Mouse (Mus musculus): ENCODE measurements at regions not wholly inside any gene's neighbourhood (a gene's known extent, or its start where the extent isn't known, plus 50 kb on each side); places are given as distances from the start of the nearest gene placed in this dataset.

GRCm38 (mm10) chr12:98039677-98040076, 219.6 kb downstream of the Galc start:
- DNase-seq = no peak

DNA sequence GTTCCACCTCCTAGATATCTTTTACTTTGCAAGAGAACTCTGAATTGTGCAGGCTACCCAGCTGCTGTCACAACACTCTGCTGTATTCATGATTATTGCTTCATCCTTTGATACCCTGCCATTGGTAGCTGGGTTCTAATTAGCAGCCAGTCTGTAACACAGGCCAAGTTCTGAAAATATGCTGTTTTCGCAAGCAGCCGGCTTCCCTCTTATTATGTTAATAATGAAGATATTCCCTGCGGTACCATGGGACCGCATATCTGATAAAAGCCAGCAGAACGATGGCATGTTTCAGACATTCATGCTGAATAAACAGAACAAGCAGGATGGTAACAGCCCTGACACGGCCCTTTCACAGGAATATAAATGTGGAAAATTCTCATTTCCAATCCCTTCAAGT, 235.6 kb downstream of the Galc start:
- no peak for DNase-seq

GRCm38 (mm10) chr12:98014607-98015278, 244.5 kb downstream of the Galc start:
- DNase-seq = no peak

DNA sequence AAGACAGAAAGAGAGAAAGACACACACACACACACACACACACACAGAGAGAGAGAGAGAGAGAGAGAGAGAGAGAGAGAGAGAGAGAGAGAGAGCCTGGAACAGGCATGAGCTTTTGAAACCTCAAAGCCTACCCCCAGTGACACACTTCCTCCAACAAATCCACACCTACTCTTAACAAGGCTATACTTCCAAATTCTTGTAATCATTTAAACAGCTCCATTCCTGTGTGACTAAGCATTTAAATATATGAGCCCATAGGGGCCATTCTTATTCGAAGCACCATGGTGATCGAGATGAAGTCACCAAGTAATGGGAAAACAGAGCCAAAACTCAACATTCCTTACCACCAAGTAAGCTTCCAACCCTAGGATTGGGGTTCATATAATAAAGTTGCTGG, 250.1 kb downstream of the Galc start:
- no peak for DNase-seq

DNA sequence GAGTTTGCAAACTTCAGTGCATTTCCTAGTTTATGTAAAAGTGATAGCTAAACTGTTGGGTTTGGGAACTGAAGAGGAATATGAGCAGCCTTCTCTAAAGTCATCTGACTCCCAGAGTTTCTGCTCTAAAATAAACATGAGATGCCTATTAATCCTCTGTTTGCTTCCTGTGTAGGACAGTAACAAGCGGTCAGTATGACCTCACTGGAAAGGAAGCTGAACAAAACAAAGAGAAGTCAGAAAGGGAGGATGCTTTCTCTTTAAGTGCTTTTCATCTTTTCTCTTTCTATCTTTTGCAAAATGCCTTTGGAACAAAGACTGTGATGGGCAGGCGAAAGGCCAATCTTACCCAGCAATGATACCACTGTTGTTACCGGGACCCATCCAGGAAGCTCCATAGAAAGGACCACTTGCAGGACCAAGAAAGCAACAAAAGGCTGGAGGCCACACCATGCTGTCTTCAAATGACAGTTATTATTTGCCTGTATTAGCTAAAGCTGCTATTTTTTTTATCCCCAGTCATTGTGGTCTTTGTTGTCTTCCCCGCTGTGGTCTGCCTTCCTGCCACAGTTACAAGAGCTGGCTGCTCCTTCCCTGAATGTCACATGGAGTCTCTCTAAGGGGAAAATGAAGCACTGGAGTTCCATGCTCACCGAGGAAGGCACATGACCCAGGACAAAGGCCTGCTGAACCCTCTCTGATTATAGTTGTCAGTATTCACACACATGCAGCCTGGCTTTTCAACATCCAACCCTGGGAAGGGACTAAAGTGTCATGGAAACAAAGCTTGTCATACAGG, 253.4 kb downstream of the Galc start:
- DNase-seq = no peak

- DNase-seq = no peak
Measured at GRCm38 (mm10) chr12:98002217-98002616, 257.0 kb downstream of the Galc start.

DNA sequence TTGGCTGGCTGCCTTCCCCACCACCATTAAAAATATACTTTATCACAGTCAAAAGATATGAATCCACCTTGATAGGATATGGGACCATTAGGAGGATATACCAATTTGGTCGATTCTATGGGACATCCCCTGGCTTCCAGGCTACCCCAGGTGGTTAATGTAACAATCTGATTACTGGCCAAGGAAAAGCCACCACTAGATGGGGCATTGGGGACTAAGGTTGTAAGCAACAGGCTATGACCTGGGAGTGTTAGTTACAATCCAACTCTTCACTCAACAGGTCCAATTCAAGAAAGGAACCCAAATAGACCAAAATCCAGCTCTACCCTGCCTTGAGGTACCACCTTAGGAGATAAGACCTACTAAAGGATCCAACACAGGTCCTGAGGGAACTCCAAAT, 264.4 kb downstream of the Galc start:
- no peak for DNase-seq

- no peak for DNase-seq
Measured at GRCm38 (mm10) chr12:97993937-97994336, 265.3 kb downstream of the Galc start.

DNA sequence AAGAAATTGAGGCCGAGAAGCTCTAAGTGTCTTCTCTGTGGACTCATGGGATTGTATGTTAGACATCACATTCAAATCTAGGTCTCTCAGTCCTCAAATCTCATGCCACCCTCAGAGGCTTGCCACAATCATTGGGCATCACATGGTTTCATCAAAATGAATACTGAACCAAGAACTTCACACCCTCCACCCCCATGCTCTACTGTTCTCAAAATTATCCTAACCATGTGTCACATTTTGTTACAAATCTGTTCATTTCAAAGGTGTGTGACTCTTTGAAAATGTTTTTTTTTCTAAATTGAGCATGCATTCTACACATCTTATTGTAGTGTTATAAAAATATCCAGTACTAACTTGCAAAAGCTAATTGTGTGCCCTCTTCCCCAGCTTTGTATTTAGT, 275.9 kb downstream of the Galc start:
- DNase-seq = no peak

- no peak for DNase-seq
Measured at GRCm38 (mm10) chr12:97978668-97979067, 280.6 kb downstream of the Galc start.

DNA sequence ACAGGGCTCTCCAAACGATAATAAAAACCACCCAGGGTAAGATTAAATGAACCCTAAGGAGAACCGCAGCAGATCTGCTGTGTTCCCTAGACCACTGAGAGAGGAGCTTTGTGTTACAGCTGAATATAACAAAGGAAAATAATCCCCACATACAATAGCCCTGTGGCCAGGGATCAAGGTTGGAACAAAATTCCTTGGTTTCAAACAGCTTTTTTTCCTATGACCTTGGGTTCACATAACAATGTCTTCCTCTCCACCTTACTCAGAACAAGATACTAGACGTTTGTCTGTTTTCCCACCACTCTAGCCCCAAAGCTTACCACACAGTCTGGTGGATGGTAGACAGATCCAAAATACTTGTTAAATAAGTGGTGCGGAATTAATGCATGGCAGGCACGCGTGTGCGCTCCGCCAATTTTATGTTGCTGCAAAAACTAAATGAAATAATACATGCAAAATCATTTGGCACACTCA, 281.0 kb downstream of the Galc start:
- no peak for DNase-seq

- DNase-seq = no peak
Measured at GRCm38 (mm10) chr12:97977633-97978032, 281.6 kb downstream of the Galc start.

DNA sequence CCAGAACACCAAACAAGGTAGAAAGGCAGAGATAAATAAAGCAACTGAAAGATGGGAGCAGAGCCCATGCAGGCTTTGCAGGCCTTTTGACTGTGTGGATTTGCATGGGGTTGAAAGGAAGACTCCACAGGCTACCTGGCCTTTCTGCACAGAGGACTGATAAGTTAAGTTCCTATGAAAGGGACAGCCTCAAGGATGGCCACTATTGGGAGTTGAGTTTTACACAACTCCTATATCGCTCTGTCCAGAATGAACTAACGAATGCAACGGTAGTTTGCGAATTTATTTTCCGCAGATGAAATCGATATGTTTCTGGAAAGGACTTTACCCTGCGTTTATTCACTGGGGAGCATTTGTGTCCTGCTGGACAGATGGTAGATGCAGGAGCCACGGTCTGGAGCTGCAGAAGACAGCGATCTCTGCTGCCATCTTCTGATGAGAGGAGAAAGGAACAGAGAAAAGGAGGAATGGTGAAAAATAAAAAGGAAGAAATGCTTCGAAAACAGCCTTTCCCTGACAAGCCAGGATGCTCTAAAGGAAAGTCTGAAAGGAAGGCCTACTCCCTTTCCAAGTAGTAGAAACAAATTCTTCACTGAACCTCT, 285.2 kb downstream of the Galc start:
- no peak for DNase-seq

DNA sequence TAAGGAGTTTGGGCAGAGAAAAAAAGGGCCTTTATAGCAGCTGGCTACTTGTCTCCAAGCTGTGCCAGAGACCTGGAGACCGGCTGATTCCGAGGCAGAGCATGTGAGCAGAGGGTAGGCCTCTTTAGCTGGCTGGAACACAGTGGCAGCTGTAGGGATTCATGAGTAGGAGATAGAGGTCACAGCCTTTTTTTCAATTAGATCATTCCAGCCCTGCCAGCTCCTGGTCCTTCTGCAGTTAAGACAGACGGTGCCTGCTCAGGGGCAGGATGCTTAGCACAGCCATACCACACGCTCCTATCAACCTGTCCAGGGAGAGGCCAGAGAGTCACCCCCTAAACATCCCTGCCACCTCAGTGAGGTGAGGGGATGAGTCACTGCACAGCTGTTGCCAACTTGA, 302.1 kb downstream of the Galc start:
- DNase-seq = no peak

- DNase-seq = no peak
Measured at GRCm38 (mm10) chr12:97953336-97953735, 305.9 kb downstream of the Galc start.

- no peak for DNase-seq
Measured at GRCm38 (mm10) chr12:97952204-97952603, 307.1 kb downstream of the Galc start.

GRCm38 (mm10) chr12:97950072-97950471, 309.2 kb downstream of the Galc start:
- no peak for DNase-seq

GRCm38 (mm10) chr12:97947421-97947820, 311.8 kb downstream of the Galc start:
- no peak for DNase-seq

DNA sequence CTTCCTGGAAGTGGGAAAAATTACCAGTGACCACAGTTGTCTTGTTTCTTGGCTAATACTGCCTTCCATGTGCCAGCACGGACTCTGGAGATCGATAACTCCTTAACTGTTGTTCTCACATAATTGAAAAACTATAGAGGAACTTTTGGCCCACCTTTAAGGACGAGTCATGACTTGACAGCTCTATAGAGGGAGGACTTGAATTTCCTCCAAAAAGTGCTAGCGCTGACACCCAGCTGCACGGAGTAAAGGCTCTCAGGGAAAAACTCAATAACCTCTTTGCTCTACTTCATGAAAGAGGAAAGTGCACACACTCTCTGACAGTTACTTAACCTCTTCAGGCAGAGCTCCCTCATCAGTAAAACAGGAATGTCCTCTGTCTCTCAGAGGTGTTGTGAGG, 320.9 kb downstream of the Galc start:
- DNase-seq = no peak

DNA sequence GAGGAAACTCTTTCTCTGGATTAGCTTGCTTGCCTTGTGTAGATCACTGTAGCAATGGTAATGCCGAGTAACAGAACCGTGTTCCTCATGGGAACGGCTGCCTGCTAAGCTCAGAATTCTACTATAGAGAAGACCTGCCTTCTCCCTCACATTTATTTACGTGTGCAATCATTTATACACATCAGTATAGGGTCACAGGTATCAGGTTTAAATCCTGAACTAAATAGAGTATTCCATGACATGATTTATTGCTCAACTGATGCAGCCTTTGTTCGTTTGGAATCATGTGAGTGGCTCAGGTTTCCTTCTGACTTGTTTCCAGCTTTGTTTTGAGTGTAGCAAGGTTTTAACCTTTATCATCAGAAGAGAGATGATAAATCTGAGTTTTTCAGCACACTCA, 329.4 kb downstream of the Galc start:
- DNase-seq = no peak

- no peak for DNase-seq
Measured at GRCm38 (mm10) chr12:97927036-97927435, 332.2 kb downstream of the Galc start.

DNA sequence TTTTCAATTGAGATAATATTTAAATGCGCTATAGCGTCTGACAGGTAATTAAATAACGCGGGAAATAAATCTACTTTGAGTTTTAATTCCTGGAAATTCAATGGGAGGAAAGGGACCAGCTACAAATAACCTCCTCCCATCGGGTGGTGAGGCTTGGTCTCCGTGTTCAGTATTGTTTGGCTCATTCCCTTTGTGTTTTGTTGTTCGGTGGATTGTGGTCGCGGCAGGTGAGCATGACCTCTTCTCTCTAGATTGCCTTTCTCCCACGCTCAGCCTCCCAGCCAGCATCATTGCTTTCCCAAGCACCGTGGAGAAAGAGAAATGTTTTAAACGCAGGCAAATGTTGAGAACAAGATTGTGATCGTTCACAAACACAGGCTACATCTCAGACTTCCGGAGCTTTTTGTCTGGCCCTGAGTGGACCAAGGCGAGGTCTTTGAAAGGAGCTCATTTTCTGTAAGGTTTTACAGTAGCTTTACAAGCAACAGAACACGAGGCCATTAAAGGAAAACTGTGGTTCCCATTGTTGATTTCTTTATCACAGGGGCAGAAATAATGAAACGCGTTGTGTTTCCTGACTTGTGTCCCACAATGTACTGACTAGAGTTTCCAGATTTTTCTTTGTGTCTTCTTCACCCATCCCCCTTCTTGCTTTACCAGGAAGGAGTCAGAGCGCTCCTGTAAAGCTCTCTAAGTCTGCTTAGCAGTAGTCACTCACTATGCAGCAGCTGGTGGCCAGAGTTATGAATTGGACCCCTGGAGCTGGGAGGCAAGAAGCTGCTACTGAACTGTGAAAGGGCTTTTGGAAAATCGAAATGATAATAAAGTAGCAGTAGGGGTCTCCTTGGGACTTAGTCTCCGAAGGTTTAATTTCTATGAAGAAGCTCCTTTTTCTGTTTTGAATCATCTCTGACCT, 337.7 kb downstream of the Galc start:
- DNase-seq = no peak

DNA sequence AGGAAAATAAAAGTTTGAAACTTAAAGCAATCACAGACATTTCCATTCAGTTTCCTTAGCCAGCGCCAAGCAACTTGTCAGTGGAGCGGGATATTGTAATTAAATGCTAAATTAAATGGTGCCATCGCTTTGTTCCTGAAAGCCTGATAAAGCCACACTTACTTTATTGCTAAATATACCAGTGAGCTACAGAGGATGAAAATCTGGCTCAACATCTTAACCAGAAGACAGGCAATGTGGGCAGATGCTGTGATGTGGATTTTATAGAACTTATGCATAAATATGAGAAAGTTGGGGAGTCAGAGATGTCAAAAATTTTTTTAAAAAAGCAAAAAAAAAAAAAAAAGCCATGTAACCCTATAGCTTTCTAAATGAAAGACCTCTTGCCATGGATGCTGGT, 340.8 kb downstream of the Galc start:
- DNase-seq = no peak

Data from kidney, adult 11 months (tissue).